Mouse (Mus musculus) lung, adult 2 months (tissue): ENCODE results near the gene Itpa. TPM values are rescaled to one million over a fixed set of nuclear protein-coding genes. Genes with fewer than 3 reads are reported as not detected.
"Not testable (repeated sequence)": the region's sequence is repeated elsewhere in the genome, so short reads cannot be mapped to it uniquely, and the experiment has no call there.

ENCODE experiments used
- DNase-seq: peaks from one replicate; pipeline ENCODE4 v3.0.0; 2022
- H3K4me1 ChIP-seq: fragments of 200-500 bp; 2 replicates; pipeline ENCODE4 v1.6.1; 2011; ENCODE audit warnings: low read length; ENCODE audit not compliant: control insufficient read depth, insufficient read depth
- H3K4me3 ChIP-seq: fragments of 200-500 bp; replicated peaks from 2 replicates; pipeline ENCODE3; 2011; ENCODE audit warnings: low read depth, mild to moderate bottlenecking, control low read depth, low read length; ENCODE audit errors: extremely low read depth
- CTCF ChIP-seq: fragments of 200-500 bp; IDR thresholded peaks from 2 replicates; pipeline ENCODE4 v1.5.1; 2011; ENCODE audit warnings: mild to moderate bottlenecking, low read length, control low read depth; ENCODE audit not compliant: insufficient read depth
- POLR2A ChIP-seq: fragments of 200-500 bp; IDR thresholded peaks from 2 replicates; pipeline ENCODE4 v1.6.1; 2011; ENCODE audit warnings: low read depth, mild to moderate bottlenecking, control low read depth, low read length, borderline replicate concordance; ENCODE audit errors: extremely low read depth
- WGBS: fragments of 180-500 bp; shearing (Covaris S2); methylation state at CpG from one replicate; pipeline ENCODE4 v1.1.7; 2018; 5-methylcytosine and 5-hydroxymethylcytosine counted together
- polyA plus RNA-seq: library from polyadenylated mRNA; depleted of rRNA; stranded (reverse); fragments of >200 nt; gene quantifications from 2 replicates; pipeline ENCODE4 v1.2.3, GENCODE M21; 2012

Itpa gene
- polyA plus RNA-seq, 1 experiment: 17.1 TPM

DNA sequence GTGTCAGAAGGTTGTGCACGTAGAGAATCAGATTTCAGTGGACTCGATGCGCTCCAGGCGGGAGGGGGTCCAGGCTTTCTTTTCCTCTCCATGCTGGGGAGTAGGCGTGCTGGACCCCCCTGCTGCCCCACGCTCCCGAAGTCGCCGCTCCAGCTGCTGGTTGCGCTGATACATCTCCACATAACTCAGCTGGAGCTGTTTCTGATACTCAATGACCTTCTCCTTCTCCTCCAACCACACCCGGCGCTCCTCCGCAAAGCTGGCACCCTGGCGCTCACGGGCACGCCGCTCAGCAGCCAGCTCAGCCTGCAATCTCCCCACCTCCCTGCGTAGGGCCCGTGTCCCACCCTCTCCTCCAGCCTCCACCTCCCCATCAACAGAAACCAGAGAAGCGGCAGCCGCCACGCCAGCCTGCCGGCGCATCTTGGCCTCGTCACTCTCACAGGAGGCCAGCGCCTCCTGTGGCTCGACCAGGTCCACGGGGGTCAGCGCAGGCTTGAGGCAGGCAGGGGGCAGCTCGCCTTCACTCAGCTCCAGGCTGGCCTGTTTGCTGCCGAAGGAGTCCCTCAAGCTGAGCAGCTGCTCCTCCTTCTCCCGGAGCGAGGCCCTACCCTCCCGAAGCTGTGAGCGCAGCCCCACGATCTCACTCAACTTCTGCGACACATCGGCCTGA is 32.5 kb upstream of the Itpa start:
- DNase-seq: peak; percentile 22
- TF ChIP-seq CTCF: no peak
- TF ChIP-seq POLR2A: no peak
- WGBS: 10% methylated on average over 38 of the region's 38 CpGs
- Histone ChIP-seq H3K4me3 (peak overlapping the region; percentile 11), H3K4me1 (peaks cover 3% of the 10 kb centered on the region; the same call in 1 of the 2 replicates)

DNA sequence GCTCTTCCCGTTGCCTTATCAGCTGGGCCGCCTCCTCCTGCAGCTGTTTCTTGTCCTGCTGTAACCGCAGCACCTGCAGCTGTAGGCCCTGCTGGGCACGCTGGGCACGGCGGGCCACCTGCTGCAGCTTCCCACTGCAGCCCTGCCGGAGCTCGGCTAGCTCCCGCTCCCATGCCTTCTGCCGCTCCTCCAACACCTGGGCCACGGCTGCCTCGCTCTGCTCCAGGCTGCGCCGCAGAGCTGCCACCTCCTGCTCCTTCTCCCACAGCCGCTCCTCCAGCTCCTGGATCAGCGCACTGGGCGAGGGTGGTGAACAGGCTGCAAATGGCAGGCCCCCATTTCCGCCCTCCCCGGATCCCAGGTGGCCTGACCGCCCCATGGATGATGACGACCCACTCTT is 31.6 kb upstream of the Itpa start:
- no peak for DNase-seq
- H3K4me1 ChIP-seq: peaks cover 3% of the 10 kb centered on the region; the same call in 1 of the 2 replicates
- 37% methylated on average over 21 of the region's 21 CpGs for WGBS
- TF ChIP-seq POLR2A (no peak), CTCF (no peak)
- no peak overlapping the region for H3K4me3 ChIP-seq

DNA sequence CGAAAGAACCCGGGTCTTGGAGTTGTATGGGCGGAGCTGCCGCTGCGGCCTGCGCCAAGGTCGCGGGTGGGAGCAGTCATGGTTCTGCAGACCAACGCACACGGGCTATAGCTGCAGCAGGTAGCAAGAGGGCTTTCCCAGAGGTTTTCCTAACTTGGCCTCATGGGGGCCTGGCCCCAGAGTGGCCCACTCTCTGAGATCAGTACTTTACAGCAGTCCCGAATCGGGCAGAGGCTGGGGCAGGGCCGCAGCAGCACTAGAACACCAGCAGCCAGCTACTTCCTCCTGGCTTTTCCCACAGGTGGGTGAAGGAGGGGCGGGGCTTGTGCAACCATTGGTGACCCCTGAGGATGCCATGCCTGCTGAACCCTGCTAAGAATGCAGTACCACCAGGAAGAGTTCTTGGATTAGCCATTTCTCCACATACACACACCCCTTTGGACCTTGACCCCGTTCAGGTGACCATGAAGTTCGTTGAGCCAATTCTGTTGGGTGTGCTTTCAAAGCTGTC is 29.3 kb upstream of the Itpa start:
- 45% methylated on average over 16 of the region's 16 CpGs for WGBS
- no peak overlapping the region for H3K4me3 ChIP-seq
- DNase-seq: no peak
- H3K4me1 ChIP-seq: peaks cover 5% of the 10 kb centered on the region
- TF ChIP-seq CTCF: no peak
- no peak for TF ChIP-seq POLR2A

DNA sequence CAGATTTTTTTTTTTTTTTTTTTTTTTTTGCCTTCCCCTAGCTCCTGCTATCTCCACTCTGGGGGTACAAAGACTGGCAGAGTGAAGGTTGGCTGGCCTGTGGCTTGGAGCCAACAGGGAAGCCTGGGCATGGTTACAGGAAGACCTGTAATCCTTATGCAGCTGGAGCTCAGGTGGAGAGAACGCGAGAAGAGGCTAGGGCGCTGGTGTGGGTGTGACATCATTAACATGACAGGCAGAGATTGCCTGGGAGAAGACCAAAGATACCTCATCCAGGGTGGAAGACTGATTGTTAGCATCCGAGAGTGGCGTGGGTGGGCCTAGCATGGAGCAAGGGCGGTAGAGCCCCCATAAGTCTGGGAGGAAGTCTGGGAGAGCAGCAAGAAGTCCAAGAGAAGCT is 28.1 kb upstream of the Itpa start:
- TF ChIP-seq POLR2A: no peak
- TF ChIP-seq CTCF: no peak
- WGBS: 84% methylated on average over 6 of the region's 6 CpGs

DNA sequence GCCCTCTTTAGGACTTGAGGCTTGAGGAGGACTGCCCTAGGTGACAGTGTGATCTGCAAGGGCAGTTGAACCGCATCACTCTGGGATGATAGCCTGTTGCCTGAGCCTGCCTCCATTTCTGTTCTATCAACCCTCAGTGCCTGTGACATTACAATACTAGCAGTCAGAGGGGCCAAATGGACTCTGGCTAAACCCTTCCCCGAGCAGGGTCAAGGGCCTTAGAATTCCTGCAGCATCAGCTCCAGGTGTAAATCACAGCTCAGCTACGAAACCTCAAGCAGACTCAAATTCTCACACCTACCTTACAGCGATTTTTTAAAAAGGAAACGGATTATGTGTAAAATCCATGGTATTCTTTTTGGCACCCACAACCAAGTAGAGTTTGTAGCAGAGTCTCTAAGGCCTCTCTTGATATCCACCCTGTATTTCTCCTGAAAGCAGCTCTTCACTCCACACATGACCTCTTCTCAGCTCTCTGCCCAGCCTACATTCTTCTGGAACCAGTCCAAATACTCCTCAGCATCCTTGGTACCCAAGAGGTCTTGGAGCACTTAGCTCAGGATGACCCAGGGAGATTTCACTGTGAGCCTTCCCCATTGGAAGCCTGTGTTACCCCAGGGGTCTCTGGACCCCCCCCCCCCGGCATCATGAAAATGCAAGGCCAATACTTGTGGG is 25.9 kb upstream of the Itpa start:
- WGBS: 62% methylated on average over 6 of the region's 6 CpGs
- H3K4me3 ChIP-seq: no peak overlapping the region
- no peak for DNase-seq

More for the DNA sequence above, 28.1 kb upstream of the Itpa start:
- Histone ChIP-seq H3K4me1 (peaks cover 5% of the 10 kb centered on the region), H3K4me3 (no peak overlapping the region)
- DNase-seq: no peak

DNA sequence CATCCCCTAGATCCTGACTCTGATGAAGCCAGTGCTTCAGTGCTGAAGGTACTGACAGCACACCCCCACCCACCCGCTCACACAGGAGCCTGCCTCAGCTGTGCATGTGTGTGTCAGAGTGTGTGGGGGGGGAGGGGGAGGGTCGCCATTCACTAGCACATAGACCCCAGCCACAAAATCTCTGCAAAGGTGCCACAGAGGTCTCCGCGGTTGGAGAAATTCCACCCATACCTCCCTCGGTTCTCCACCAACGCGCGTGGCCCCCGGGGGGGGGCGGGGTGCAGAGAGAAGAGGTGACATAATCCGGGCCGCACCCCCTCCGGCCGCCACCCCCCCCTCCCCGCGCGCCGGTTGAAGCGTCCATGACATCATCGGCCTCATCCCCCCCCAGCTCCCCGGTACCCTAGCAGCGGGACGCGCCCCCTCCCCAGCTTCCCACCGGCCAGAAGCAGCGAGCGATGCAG is 25.2 kb upstream of the Itpa start:
- Histone ChIP-seq H3K4me3 (peak overlapping the region; percentile 98), H3K4me1 (peaks cover 3% of the 10 kb centered on the region)
- DNase-seq: no peak
- TF ChIP-seq CTCF: no peak
- no peak for TF ChIP-seq POLR2A
- 0% methylated on average over 24 of the region's 27 CpGs for WGBS

More for the DNA sequence above, 25.9 kb upstream of the Itpa start:
- TF ChIP-seq POLR2A (no peak), CTCF (no peak)
- peaks cover 3% of the 10 kb centered on the region for H3K4me1 ChIP-seq

DNA sequence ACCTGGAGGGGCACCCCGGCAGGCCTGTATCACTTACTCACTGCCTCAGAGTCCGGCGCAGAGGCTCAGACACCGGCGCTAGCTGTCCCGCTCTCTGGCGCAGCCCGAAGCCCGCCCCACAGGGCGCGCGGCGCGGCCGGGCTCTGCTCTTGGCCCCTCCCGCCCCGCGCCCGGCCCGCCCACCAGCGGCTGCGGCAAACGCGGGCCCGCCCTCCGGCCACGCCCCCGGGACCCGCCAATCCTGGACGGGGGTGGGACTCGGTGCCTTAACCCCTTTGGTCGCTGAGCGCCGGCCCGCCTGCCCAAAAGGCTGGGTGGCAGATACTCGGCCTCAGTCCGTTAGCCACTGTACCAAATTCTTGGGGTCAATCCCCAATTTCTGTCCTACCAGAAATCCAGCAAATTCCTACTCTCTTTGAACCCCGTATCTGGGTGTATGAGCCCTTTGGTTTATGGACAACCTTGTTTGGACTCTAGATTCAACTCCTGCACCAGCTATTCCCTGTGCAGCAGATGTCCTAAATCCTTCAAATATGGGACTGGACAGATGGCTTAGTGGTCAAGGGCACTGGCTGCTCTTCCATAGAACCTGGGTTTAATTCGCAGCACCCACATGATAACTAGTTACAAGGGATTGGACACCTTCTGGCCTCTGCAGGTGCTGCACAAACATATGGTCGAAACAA is 24.6 kb upstream of the Itpa start, which contains the start of gene Lzts3:
Lzts3 (minus strand) TSS at position 120 of the 686 bp plus-strand sequence.
- H3K4me3 ChIP-seq: peak within 1 kb of the TSS; percentile 98
- peaks cover 3% of the 10 kb centered on the region for H3K4me1 ChIP-seq
- peak; percentile 87 for DNase-seq
- TF ChIP-seq POLR2A: peak; percentile 52; the same call in 1 of the 2 replicates
- TF ChIP-seq CTCF: no peak
- WGBS: 5% methylated on average over 37 of the region's 40 CpGs

DNA sequence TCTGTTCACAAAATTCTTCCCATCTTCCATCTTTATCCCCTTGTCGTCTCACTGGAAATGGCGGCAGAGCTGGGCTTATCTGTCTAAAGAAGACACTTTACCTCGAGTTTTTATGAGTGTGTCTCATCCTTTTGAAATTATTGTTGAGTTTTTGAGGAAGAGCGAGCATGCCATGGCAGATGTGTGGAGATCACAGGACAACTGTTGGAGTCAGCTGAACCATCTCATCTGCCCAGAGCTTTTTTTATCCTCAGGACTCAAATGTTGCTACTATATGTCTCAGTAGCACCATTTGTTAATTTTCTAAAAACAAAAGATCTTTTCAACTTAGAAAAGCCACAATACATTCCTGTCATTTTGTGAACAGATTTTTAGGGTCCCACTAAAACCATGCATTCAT is 22.2 kb upstream of the Itpa start:
- WGBS: 80% methylated on average over 4 of the region's 4 CpGs
- TF ChIP-seq CTCF: no peak
- TF ChIP-seq POLR2A: no peak

DNA sequence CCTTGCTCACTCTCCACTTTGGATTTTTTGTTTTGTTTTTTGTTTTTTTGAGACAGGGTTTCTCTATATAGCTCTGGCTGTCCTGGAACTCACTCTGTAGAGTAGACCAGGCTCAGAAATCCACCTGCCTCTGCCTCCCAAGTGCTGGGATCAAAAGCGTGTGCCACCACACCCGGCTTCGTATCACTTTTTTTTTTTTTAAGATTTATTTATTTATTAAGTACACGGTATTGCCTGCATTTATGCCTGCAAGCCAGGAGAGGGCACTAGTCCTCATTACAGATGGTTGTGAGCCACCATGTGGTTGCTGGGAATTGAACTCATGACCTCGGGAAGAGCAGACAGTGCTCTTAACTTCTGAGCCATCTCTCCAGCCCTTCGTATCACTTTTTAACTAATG is 18.4 kb upstream of the Itpa start:
- not testable (repeated sequence) for H3K4me1 ChIP-seq, H3K4me3 ChIP-seq, DNase-seq
- WGBS: 77% methylated on average over 6 of the region's 6 CpGs

More for the DNA sequence above, 22.2 kb upstream of the Itpa start:
- no peak for DNase-seq
- H3K4me3 ChIP-seq: no peak overlapping the region
- H3K4me1 ChIP-seq: peaks cover 3% of the 10 kb centered on the region
